Mouse (Mus musculus) urinary bladder, adult 2 months (tissue): ENCODE results near the gene Rprd1b. TPM values are rescaled to one million over a fixed set of nuclear protein-coding genes. Genes with fewer than 3 reads are reported as not detected.

Experiments used
- DNase-seq: peaks from one replicate; pipeline ENCODE4 v3.0.0; 2022; ENCODE audit warnings: low spot score
- polyA plus RNA-seq: library from polyadenylated mRNA; depleted of rRNA; stranded (reverse); fragments of >200 nt; gene quantifications from 2 replicates; pipeline ENCODE4 v1.2.3, GENCODE M21; 2012; rRNA removed

Gene Rprd1b
- polyA plus RNA-seq: 17.7 and 18.5 TPM in 2 replicates

DNA sequence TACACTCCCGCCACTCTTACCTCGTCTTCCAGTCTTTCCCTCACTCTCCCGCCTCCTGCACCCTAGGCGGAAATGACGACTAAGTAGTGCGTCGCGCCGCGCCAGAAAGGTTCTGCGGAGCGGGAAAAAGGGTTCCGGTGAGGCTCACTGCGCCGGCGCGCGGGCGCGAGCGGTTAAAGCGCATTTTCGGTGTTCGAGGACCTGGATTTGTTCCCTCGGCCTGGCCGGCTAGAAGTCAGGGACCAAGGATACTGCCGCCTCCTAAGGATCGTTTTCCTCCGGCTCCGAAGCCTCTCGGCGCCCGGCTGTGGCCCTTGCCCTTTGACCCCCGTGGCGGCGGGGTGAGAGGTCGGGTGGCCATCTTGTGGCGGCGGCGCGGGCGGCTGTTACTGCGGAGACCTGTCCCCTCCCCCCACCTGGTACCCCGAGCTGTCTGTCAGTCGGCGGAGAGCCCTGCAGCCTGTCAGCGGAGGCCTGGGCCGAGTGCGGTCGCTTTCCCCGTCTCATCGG, at the start of gene Rprd1b, which contains the start of gene Tti1:
Gene Rprd1b (plus strand): TSS at position 144 of the 510 bp plus-strand sequence.
Gene Tti1 (minus strand): TSS at position 80 of the 510 bp plus-strand sequence.
- peak; percentile 92 for DNase-seq

DNA sequence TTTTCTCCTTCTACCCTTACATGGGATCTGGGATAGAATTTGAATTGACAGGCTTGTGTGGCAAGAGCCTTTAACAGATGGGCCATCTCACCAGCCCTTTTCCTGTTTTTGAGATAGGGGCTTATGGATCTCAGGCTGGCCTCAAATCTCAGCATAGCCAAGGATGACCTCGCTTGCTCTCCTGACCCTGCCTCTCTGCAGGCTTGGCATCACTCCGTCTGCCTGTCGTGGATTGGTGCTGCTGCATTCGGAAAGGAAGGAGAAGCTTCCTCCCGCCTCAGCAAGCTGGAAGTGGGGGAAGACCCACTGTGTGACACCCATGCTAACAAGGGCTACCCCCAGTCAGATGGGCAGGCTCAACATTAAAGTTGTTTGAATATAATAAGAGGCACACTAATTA, 49.1 kb upstream of the Rprd1b start:
- DNase-seq: no peak

DNA sequence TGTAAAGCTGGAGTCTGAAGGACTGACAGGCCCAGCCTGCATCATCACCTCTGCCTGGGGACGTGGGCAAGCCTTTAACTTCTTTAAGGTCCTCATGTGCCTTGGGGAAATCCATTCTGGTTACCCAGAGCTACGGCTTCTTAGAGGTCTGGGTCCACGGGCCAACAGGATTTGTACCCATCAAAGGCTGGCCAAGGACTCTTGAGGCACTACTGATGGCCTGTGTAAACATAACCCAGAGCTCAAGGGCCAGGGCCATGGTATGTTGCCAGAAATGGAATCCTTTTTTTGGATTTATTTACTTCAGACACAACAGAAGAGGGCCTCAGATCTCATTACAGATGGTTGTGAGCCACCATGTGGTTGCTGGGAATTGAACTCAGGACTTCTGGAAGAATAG, 45.6 kb upstream of the Rprd1b start:
- no peak for DNase-seq

DNA sequence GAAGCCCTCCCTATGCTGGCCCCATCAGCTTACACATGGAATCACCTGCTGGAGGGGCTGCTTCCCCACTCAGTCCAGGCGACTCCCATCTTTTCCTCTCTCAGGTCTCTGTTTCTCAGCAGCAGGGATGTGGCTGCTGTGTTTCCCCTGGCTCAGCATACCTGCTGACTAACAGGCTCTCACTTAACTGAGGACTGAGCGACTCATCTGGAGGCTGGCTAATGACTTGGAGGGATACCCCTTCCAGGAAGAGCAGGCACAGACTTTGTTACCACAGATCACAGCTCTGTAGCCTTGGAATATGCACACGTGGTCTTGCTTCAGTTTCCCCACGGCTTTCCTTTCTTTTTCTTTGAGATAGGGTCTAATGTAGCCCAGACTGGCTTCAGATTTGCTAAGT, 45.0 kb upstream of the Rprd1b start:
- DNase-seq: no peak

DNA sequence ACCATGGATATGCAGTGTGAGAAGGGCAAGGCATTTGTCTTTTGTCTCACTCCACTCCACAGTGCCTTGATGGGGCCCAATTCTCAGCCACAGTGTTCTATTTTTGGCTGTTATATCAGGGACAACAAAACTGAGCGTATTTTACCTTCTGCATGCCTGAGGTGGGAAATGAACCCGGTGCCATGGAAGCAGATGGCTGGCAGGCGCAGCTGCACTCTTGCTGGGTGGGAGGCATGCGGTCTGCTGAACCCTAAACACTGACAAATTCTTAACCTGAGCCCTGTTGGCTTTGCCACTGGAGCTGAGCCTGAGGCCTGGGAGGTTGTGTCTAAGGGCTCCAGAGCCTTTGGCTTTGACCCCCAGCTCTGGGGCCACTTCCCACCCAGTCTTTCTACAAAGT, 42.7 kb upstream of the Rprd1b start:
- no peak for DNase-seq

DNA sequence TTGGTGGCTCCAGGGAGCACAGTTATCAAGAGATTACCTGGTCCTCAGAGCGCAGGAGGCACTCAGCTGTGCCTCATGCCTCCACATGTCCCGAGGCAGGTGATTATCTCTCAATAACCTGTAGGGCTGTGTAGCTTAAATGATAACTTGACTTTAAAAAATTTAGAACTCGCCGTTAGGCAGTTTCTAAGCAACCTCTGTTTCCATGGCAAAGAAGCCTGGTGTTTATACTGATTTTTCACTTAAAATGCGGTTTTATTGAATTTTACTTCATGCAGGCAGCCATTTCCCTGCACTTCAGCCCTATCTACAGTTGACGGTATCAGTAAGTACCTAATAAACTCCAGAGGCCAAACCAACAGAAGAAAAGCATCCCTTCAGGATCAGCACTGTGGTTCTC, 42.1 kb upstream of the Rprd1b start:
- DNase-seq: no peak

DNA sequence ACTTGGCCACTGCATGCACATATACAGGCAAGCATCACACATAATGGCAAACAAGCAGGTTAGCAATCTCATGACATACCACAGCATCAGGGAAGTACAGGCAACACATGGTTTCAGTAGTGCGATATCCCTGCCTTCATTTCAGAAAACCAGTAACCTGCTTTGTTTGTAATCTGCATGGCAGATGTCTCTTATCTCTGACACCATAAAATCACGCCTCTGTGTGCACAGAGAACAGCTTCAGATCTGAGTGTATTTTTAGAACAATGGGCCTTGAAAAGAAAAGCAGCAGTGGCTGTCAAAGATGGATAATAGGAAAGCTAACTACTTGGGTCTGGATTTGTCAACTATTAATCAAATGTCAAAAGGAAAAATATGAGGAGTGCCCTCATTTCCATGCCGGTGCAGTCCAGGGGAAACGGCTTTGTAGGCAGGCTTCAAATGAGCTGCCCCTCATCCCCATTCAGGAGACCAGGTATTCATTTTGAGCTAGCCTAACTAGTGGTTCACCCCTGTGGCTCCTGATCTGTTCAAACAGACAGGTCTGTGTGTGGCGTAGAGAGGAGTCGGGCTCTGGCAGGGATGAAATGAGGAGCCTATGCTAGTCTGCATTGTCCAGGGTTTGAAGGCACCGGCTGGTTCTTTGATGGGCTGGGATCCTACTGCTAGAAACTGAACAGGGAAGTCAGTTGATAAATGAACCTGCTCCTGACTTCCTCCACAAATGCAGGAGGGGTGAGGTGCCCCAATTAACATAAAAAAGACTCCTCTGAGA, 39.7 kb upstream of the Rprd1b start:
- no peak for DNase-seq

DNA sequence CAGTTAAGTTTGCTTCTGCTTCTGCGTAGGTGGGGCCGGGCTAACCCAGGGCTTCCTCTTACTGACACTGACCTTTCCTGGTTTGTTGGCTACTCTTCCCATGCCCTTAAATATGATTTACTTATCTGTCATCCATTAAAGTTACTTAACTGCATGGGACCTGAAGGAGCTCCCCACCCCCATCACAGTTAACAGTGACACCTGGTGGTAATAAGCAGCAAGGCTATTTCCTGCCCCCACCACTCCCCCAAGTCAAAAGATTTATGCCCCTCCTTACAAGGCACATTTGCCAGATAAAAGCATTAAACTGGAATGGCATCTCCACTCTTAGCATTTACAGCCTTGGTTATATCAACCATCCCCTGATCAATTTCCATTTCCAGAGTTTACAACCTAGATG, 38.4 kb upstream of the Rprd1b start:
- no peak for DNase-seq

DNA sequence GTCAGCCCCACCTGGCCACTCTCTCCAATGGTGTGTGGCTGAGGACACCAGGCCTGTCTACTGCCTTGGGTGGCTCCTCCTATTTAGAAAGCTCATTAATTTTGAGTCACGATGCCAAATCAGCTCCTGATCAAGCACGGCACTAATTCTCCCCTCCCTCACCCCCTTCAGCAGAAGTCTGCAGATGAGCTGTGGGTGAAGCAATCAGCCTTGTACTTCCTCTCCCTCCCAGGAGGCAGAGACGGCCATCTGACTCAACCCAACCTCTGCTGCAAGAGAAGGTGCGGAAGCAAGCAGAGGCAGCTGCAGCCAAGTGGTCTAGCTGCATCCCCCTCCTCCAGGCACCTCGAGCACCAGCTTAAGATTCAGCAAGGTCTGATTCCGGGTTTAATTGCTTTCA, 37.3 kb upstream of the Rprd1b start:
- no peak for DNase-seq

DNA sequence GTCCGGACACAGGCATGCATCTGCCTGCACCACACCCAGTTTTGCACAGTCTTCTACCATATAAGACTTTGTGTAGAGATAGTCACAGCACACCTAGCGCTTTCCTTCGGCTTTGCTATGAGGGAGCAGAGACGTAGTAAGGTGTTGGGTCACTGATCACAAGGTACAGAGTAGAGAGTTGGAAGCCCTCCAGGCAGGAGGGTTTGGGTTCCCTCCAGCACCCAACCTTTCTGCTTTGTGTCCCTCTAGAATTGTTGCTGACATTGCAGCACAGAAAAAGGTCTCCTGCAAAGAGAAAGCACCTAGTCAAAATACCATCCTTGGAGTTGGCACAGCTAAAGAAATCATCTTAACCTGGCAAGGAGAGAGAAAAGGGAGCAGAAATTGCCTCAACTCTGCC, 35.8 kb upstream of the Rprd1b start:
- DNase-seq: no peak

DNA sequence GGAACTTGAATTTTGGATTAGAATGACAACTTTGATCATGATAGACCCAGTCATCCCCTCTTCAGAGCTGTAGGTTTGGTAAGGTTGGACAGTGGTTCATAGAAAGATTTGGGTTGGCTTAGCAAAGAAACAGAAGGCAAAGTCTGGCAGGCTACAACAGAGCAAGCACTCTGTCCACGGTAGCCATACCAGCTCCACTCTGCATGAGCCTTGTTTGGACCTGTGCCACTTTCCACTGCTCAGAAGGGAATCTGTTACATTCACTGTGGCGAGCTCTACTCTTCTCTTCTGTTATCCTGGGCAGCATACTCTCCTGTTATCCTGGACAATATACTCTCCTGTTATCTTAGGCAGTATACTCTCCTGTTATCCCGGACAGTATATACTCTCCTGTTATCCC, 29.5 kb upstream of the Rprd1b start:
- no peak for DNase-seq

DNA sequence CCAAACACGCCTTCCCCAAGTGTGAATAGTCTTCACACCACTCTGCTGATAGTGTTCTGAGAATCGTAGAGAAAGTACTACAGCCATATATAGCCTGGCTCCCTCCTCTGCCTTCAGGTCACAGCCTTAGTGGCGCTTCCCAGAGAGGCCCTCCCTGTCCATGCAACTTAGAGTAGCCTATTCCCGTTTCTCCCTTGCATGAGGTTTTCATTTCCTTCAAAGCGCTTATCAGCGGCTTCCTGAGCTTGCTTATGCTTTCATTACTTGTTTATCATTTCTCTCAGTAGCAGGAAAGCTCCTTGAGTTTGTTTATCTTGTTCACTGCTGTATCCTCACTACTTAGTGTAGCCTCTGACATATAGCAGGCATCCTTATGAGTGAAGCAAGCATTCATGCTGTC, 23.7 kb upstream of the Rprd1b start:
- DNase-seq: no peak

DNA sequence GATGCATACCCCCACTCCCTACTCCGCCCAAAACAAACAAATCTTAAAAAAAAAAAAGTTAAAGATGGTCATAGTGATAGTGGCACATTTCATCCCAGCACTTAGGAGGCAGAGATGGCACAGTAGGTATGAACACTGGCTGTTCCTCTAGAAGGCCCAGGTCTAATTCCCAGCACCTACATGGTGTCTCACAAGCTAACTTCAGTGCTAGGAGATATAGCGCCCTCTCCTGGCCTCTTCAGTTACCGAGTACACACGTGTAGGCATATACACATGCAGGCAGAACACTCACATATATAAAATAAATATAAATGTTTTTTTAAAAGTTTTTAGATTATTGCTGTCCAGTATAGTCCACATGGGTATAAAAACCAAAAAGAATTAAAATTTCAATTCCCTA, 22.7 kb upstream of the Rprd1b start:
- DNase-seq: no peak

DNA sequence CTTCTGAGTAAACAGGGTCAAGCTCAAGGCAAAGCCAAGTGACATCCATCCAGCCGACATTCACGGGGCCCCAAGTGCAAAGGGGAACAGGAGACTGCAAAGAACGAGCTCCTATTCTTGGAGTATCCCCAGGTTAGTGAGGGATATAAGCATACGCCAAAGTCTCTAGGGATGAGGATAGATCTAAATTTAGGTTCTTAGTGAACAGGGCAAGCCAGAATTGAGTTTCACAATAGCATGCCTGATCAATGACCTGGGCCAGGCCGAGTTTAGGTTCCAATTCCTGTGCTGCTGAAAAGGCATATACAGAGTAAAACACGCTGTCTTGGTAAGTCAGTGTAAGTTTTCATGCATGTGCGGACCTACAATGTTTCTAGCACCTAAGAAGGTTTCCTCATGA, 18.9 kb upstream of the Rprd1b start:
- no peak for DNase-seq

DNA sequence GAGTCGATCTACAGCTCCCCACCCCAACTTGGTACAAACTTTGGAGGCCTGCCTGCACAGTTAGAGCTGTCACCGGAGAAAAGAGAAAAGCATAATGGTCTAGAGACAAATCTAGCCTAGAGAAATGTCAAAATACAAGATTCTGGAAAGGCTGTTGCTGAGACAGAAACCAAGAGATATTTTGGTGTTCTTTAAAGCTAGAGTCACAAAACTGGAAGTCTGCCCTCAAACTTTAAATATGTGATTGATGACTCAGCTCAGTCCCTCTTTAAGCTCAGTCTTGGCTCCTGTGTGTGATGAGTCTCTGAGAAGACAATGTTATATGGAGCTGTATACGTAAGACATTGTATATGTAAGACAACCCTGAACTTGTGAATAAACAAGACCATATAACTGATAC, 15.7 kb upstream of the Rprd1b start:
- no peak for DNase-seq

DNA sequence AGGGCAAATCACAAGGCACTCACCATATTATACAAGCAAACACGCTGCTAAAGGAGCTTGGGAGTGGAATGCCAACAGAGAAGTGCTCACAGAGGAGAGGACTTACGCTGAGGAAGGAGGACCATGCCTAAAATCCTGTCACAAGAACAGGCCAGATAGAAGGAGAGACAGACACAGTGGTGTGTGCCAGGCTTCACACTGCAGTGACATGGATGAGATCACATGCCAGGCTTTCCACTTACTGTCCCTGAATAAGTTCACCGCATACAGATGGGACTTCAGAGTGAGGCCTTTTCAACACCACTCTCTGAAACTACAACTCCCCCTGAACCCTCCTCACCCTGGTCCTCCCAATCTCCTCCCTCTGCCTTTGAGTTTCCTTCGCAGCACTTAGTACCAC, 11.0 kb upstream of the Rprd1b start:
- no peak for DNase-seq

DNA sequence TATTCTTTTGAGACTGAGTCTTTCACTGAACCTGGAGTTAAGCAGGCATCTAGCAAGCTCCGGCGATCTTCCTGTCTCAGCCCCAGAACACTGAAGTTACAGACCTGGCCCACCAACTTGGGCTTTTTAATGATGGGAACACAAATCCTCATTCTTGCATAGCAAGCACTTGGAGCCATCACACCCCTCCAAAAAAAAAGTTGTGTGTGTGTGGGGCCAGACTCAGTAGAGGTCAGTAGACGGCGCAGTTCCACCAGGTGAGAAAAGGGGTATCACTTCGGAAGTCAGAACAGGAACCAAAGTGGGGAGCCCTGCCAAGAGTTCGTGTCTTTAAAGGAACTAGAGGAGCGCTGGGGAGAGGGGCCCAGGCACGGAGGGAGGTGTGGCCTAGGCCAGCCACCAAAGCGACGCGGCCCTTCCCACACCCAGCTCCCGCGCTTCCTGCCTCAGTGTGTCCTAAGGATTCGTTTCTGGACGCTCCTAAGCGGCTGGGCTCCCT, 393 bp upstream of the Rprd1b start:
- DNase-seq: no peak

DNA sequence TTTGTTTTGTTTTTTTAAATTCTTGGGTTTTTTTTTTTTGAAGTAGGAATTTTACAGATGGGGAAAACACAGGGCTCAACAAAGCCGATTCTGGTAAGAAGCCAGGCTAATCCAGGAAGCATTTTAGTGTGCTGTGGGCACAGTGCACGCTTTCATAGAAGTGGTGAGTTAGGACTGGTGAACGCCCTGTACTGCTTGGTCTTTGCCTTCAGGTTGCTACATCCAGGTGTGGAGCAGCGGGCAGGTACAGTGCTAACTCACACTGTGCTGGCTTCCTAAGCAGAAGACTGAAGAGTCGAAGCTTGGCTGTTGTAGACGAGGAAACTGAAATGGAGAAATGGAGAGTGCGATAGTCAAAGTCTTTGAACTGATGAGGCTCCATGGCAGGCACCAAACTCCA, 1.7 kb downstream of the Rprd1b start:
- DNase-seq: no peak

DNA sequence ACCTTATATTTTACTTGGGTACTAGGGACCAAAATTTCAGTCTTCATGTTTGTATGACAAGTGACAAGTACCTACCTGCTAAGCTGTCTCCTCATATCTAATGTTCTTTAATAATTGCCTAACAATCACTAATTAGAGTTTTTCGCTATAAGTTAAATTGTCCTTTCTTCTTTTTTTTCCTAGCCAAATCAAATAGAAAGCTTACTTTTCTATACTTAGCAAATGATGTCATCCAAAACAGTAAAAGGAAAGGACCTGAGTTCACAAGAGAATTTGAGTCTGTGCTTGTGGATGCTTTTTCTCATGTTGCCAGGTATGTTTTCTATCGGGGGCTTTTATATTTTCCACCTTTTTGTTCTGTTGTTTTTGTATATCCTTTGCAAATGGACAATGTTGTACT, 7.5 kb downstream of the Rprd1b start:
- no peak for DNase-seq

DNA sequence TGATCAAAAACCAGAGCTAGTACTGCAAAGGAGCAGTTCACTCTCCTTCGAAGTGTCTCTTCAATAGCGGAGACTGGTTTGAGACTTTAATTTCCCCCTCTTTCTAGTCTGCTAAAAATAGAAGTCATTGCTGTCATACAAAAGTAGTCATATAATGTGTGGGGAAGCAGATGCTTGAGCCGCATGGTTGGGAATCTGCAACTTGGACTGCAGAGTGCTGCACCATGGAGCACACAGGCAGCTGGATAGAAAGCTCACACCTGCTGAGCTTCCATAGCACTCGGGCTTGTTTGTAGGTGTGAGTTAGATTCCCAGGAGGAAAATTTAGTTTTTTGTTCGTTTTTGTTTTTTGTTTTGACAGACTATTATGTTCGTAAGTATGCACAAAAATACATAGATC, 8.1 kb downstream of the Rprd1b start:
- no peak for DNase-seq

DNA sequence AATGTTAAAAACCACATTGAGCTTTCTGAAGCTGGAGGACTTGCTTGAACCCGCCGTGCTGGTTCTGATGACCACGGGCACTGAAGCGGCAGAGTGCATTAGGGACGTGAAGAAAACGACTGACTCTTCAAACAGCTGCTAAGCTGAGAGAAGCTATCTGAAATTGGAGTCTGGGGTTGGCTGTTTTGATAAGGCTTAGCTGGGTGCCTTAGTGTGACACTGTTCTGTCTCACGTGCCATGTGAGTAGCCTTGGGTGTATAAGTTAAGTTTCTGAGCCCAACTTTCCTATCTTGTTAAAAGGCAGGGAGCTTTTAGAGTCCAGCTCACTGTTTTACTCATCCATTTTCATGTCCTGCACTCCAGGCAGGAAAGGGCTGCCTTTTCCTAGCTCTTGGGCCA, 8.7 kb downstream of the Rprd1b start:
- no peak for DNase-seq

DNA sequence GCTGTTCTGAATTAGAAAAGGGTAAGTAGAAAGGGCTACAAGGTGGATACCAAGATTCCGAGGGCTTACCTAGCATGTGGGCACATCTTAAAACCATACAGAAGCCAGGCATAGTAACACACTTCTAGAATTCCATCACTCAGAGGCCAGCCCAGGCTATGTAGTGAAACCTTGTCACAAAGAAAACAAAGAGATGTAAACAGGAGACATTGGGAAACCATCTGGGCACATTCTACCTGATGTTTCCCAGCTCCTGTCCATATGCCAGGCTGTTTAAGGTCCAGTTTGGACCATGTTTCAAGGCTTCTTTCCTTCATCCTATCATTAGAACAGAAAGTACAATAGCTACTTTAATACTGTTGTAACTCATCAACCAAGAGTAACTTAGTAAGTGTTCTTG, 9.3 kb downstream of the Rprd1b start:
- no peak for DNase-seq

DNA sequence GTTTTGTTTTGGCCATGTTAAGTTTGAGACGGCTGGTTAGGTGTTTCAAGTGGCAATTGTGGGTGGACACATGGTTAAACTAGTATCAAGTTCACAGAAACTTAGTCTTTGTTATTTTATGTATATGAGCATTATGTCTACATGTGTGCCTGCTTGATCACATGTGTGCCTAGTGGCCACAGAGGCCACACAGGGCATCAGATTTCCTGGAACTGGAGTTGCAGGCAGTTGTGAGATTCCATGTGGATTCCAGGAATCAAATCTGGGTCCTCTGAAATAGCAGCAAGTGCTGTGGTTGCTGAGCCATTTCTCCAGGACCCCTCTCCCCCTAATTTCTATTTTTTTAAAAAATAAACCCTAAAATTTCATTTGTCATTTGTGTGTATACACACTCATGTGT, 11.4 kb downstream of the Rprd1b start:
- DNase-seq: no peak

DNA sequence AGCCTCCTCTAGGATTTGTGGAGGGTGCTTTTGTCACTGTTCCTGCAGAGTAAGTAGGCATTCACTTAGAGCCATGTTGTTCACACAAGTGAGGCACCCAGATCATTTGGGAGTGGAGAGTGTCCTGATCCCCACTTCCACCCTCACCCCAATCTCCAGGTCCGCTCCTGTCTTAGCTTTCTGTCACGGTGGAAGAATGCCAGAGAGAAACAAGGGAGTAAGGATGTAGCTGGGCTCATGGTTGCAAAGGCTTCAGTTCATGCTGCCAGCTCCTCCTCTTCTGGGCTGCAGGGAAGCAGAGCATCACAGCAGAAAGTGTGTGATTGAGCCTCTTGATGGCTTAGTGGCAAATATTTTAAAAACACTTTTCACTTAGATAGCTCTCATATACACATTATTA, 12.1 kb downstream of the Rprd1b start:
- DNase-seq: no peak
